Mouse (Mus musculus) adrenal gland, postnatal 14 days (tissue): ENCODE measurements around the gene Kat2b. TPM values are rescaled to one million over a fixed set of nuclear protein-coding genes. Genes with fewer than 3 reads are reported as not detected.
"Not testable (repeated sequence)": the region's sequence is repeated elsewhere in the genome, so short reads cannot be mapped to it uniquely, and the experiment has no call there.

Experiments used
- DNase-seq: peaks from one replicate; pipeline ENCODE4 v3.0.0; 2021; ENCODE audit warnings: mixed read lengths
- total RNA-seq: library from RNA; stranded (reverse); gene quantifications from 2 replicates; pipeline ENCODE4 v1.2.3, GENCODE M21; 2021

Gene Kat2b
- total RNA-seq, 1 experiment from 2014 or later = 67.0 TPM

- DNase-seq = no peak
These were observed 94.6 kb downstream of the Kat2b start for GRCm38 (mm10) chr17:53661056-53661840.

GRCm38 (mm10) chr17:53664267-53664666 is 97.6 kb downstream of the Kat2b start:
- DNase-seq = no peak

- DNase-seq = no peak
These were observed 98.2 kb downstream of the Kat2b start for GRCm38 (mm10) chr17:53664703-53665382.

GRCm38 (mm10) chr17:53670453-53670852 is 103.8 kb downstream of the Kat2b start:
- DNase-seq = no peak

- peak; percentile 27 for DNase-seq
These were observed 112.1 kb downstream of the Kat2b start for GRCm38 (mm10) chr17:53678716-53679115.

GRCm38 (mm10) chr17:53688321-53688720 is 121.7 kb downstream of the Kat2b start:
- no peak for DNase-seq

- DNase-seq = peak; percentile 99
These were observed 122.5 kb downstream of the Kat2b start, which contains the start of gene Sgo1 for GRCm38 (mm10) chr17:53688877-53689802. Sgo1 (minus strand) TSS chr17:53689333.

GRCm38 (mm10) chr17:53689946-53690345 is 123.3 kb downstream of the Kat2b start:
- no peak for DNase-seq

- peak; percentile 49 for DNase-seq
These were observed 127.4 kb downstream of the Kat2b start for GRCm38 (mm10) chr17:53694039-53694438.

- not testable (repeated sequence) for DNase-seq
These were observed 130.9 kb downstream of the Kat2b start for GRCm38 (mm10) chr17:53697521-53697920.

- DNase-seq = no peak
These were observed 147.8 kb downstream of the Kat2b start for GRCm38 (mm10) chr17:53714453-53714852.

- not testable (repeated sequence) for DNase-seq
These were observed 148.5 kb downstream of the Kat2b start for GRCm38 (mm10) chr17:53715161-53715560.

GRCm38 (mm10) chr17:53718474-53718873 is 151.8 kb downstream of the Kat2b start:
- no peak for DNase-seq

- not testable (repeated sequence) for DNase-seq
These were observed 152.3 kb downstream of the Kat2b start for GRCm38 (mm10) chr17:53718916-53719315.

Other genes starting within 250 kb of the Kat2b start
- 0.48 and 0.60 TPM in 2 replicates for gene Efhb, start 103.5 kb upstream of the Kat2b start, total RNA-seq
- 87.1 and 87.4 TPM in 2 replicates for gene Rab5a, start 87.6 kb upstream of the Kat2b start, total RNA-seq
- gene Pp2d1, start 27.4 kb upstream of the Kat2b start, total RNA-seq = not detected in 2 replicates
- gene Sgo1, start 122.5 kb downstream of the Kat2b start, total RNA-seq = 3.3 and 5.2 TPM in 2 replicates